Mouse (Mus musculus): ENCODE measurements around the gene Snapc3. TPM values are rescaled to one million over a fixed set of nuclear protein-coding genes. Genes with fewer than 3 reads are reported as not detected.

The Snapc3 gene
- polyA plus RNA-seq, 1 experiment from 2014 or later: 27.3 TPM

- H3K4me3 ChIP-seq (replicated peaks; ENCODE audit: low read depth, low read length): no peak overlapping the region
- ATAC-seq (replicated peaks; ENCODE audit: low FRiP score, low read depth) (no peak), DNase-seq (ENCODE audit: low spot score) (no peak)
- WGBS: 64% methylated on average over 9 of the region's 9 CpGs
- H3K27ac ChIP-seq: no peak overlapping the region
- H3K4me1 ChIP-seq (replicated peaks; ENCODE audit: insufficient read depth, low read length): no peaks in the 10 kb centered on the region
- H3K4me2 ChIP-seq (ENCODE audit: low read length): no peak overlapping the region
- H3K9me3 ChIP-seq (replicated peaks; ENCODE audit: low read length): no peaks in the 10 kb centered on the region
- TF ChIP-seq CTCF (IDR thresholded peaks at IDR 0.05; ENCODE audit: low read depth): no peak
- no peaks in the 10 kb centered on the region for H3K27me3 ChIP-seq (ENCODE audit: insufficient read depth, low read length)
- H3K9ac ChIP-seq (ENCODE audit: low read depth, low read length): no peak overlapping the region
- H3K36me3 ChIP-seq (ENCODE audit: insufficient read depth, low read length): no peaks in the 10 kb centered on the region
These were observed 20.3 kb upstream of the Snapc3 start for GRCm38 (mm10) chr4:83396996-83397770.

GRCm38 (mm10) chr4:83398527-83398926 is 19.0 kb upstream of the Snapc3 start:
- no peaks in the 10 kb centered on the region for H3K36me3 ChIP-seq (ENCODE audit: insufficient read depth, low read length)
- H3K4me1 ChIP-seq (replicated peaks; ENCODE audit: insufficient read depth, low read length): no peaks in the 10 kb centered on the region
- H3K4me2 ChIP-seq (ENCODE audit: low read length): no peak overlapping the region
- no peaks in the 10 kb centered on the region for H3K27me3 ChIP-seq (ENCODE audit: insufficient read depth, low read length)
- no peak for DNase-seq (ENCODE audit: low spot score)
- no peak for TF ChIP-seq CTCF (IDR thresholded peaks at IDR 0.05; ENCODE audit: low read depth)
- H3K4me3 ChIP-seq (replicated peaks; ENCODE audit: low read depth, low read length): no peak overlapping the region
- H3K9ac ChIP-seq (ENCODE audit: low read depth, low read length): no peak overlapping the region
- H3K9me3 ChIP-seq (replicated peaks; ENCODE audit: low read length): no peaks in the 10 kb centered on the region
- WGBS: 79% methylated on average over 2 of the region's 2 CpGs
- ATAC-seq (replicated peaks; ENCODE audit: low FRiP score, low read depth): no peak
- H3K27ac ChIP-seq: no peak overlapping the region

GRCm38 (mm10) chr4:83400691-83401595 is 16.6 kb upstream of the Snapc3 start:
- H3K36me3 ChIP-seq (ENCODE audit: insufficient read depth, low read length): no peaks in the 10 kb centered on the region
- no peak overlapping the region for H3K9ac ChIP-seq (ENCODE audit: low read depth, low read length)
- H3K9me3 ChIP-seq (replicated peaks; ENCODE audit: low read length): no peaks in the 10 kb centered on the region
- no peak overlapping the region for H3K4me2 ChIP-seq (ENCODE audit: low read length)
- no peak for DNase-seq (ENCODE audit: low spot score)
- H3K27me3 ChIP-seq (ENCODE audit: insufficient read depth, low read length): no peaks in the 10 kb centered on the region
- H3K27ac ChIP-seq: no peak overlapping the region
- no peak for ATAC-seq (replicated peaks; ENCODE audit: low FRiP score, low read depth)
- H3K4me1 ChIP-seq (replicated peaks; ENCODE audit: insufficient read depth, low read length): no peaks in the 10 kb centered on the region
- H3K4me3 ChIP-seq (replicated peaks; ENCODE audit: low read depth, low read length): no peak overlapping the region
- WGBS: 81% methylated on average over 7 of the region's 7 CpGs
- TF ChIP-seq CTCF (IDR thresholded peaks at IDR 0.05; ENCODE audit: low read depth): no peak

- H3K4me3 ChIP-seq (replicated peaks; ENCODE audit: low read depth, low read length): no peak overlapping the region
- H3K4me1 ChIP-seq (replicated peaks; ENCODE audit: insufficient read depth, low read length): no peaks in the 10 kb centered on the region
- H3K9me3 ChIP-seq (replicated peaks; ENCODE audit: low read length): no peaks in the 10 kb centered on the region
- no peak overlapping the region for H3K27ac ChIP-seq
- TF ChIP-seq CTCF (IDR thresholded peaks at IDR 0.05; ENCODE audit: low read depth): no peak
- H3K36me3 ChIP-seq (ENCODE audit: insufficient read depth, low read length): no peaks in the 10 kb centered on the region
- no peak overlapping the region for H3K4me2 ChIP-seq (ENCODE audit: low read length)
- ATAC-seq (replicated peaks; ENCODE audit: low FRiP score, low read depth): no peak
- no peak overlapping the region for H3K9ac ChIP-seq (ENCODE audit: low read depth, low read length)
- DNase-seq (ENCODE audit: low spot score): no peak
- no peaks in the 10 kb centered on the region for H3K27me3 ChIP-seq (ENCODE audit: insufficient read depth, low read length)
These were observed 15.8 kb upstream of the Snapc3 start for GRCm38 (mm10) chr4:83401712-83402111.

- H3K27me3 ChIP-seq (ENCODE audit: insufficient read depth, low read length): no peaks in the 10 kb centered on the region
- TF ChIP-seq CTCF (IDR thresholded peaks at IDR 0.05; ENCODE audit: low read depth): no peak
- H3K4me2 ChIP-seq (ENCODE audit: low read length): no peak overlapping the region
- H3K4me1 ChIP-seq (replicated peaks; ENCODE audit: insufficient read depth, low read length): no peaks in the 10 kb centered on the region
- WGBS: 85% methylated on average over 6 of the region's 6 CpGs
- no peak overlapping the region for H3K27ac ChIP-seq
- H3K9ac ChIP-seq (ENCODE audit: low read depth, low read length): no peak overlapping the region
- DNase-seq (ENCODE audit: low spot score) (no peak), ATAC-seq (replicated peaks; ENCODE audit: low FRiP score, low read depth) (no peak)
- no peaks in the 10 kb centered on the region for H3K36me3 ChIP-seq (ENCODE audit: insufficient read depth, low read length)
- H3K9me3 ChIP-seq (replicated peaks; ENCODE audit: low read length): peaks cover 9% of the 10 kb centered on the region
- H3K4me3 ChIP-seq (replicated peaks; ENCODE audit: low read depth, low read length): no peak overlapping the region
These were observed 9.8 kb upstream of the Snapc3 start for GRCm38 (mm10) chr4:83407688-83408087.

- WGBS: 95% methylated on average over 4 of the region's 4 CpGs
- H3K27ac ChIP-seq: no peak overlapping the region
- no peak overlapping the region for H3K4me3 ChIP-seq (replicated peaks; ENCODE audit: low read depth, low read length)
- H3K27me3 ChIP-seq (ENCODE audit: insufficient read depth, low read length): no peaks in the 10 kb centered on the region
- DNase-seq (ENCODE audit: low spot score): peak; percentile 61
- H3K4me1 ChIP-seq (replicated peaks; ENCODE audit: insufficient read depth, low read length): no peaks in the 10 kb centered on the region
- no peaks in the 10 kb centered on the region for H3K36me3 ChIP-seq (ENCODE audit: insufficient read depth, low read length)
- H3K9me3 ChIP-seq (replicated peaks; ENCODE audit: low read length): peaks cover 9% of the 10 kb centered on the region
- no peak overlapping the region for H3K9ac ChIP-seq (ENCODE audit: low read depth, low read length)
- ATAC-seq (replicated peaks; ENCODE audit: low FRiP score, low read depth): no peak
- peak; percentile 60 for TF ChIP-seq CTCF (IDR thresholded peaks at IDR 0.05; ENCODE audit: low read depth)
- H3K4me2 ChIP-seq (ENCODE audit: low read length): no peak overlapping the region
These were observed 7.5 kb upstream of the Snapc3 start for GRCm38 (mm10) chr4:83409867-83410505.

All from kidney, postnatal 0 days (tissue).